Mouse (Mus musculus) limb, embryonic 11.5 days (tissue): ENCODE measurements around the gene Cyp2d22. TPM values are rescaled to one million over a fixed set of nuclear protein-coding genes. Genes with fewer than 3 reads are reported as not detected.

Experiments used
- ATAC-seq: fragments of 200-750 bp; cut with Nextera tagmentation; 2 replicates; pipeline ENCODE4 v1.8.0; 2017; ENCODE audit warnings: low read depth; ENCODE audit not compliant: insufficient number of reproducible peaks, low FRiP score, low TSS enrichment
- DNase-seq: peaks from one replicate; pipeline ENCODE4 v3.0.0-alpha.2; 2015; ENCODE audit warnings: low spot score
- H3K27ac ChIP-seq: fragments of 300-500 bp; sonication (generic); replicated peaks from 2 replicates; pipeline ENCODE4 v1.5.1; 2014; ENCODE audit warnings: low read depth, mild to moderate bottlenecking, low read length
- H3K27me3 ChIP-seq: fragments of 300-500 bp; sonication (generic); 2 replicates; pipeline ENCODE4 v1.6.1; 2014; ENCODE audit warnings: mild to moderate bottlenecking, low read length, mixed read lengths; ENCODE audit not compliant: control insufficient read depth, insufficient read depth
- H3K36me3 ChIP-seq: fragments of 300-500 bp; sonication (generic); 2 replicates; pipeline ENCODE4 v1.6.1; 2014; ENCODE audit warnings: mild to moderate bottlenecking, low read length, moderate library complexity, mixed read lengths; ENCODE audit not compliant: control insufficient read depth, insufficient read depth
- H3K4me1 ChIP-seq: fragments of 300-500 bp; sonication (generic); 2 replicates; pipeline ENCODE4 v1.6.1; 2014; ENCODE audit warnings: low read length, mixed read lengths; ENCODE audit not compliant: control insufficient read depth, insufficient read depth
- H3K4me2 ChIP-seq: fragments of 300-500 bp; sonication (generic); 2 replicates; pipeline ENCODE4 v1.6.1; 2014; ENCODE audit warnings: low read depth, mild to moderate bottlenecking, moderate library complexity; ENCODE audit not compliant: severe bottlenecking
- H3K4me3 ChIP-seq: fragments of 300-500 bp; sonication (generic); 2 replicates; pipeline ENCODE4 v1.5.1; 2014; ENCODE audit warnings: low read depth, low read length
- H3K9ac ChIP-seq: fragments of 300-500 bp; sonication (generic); 2 replicates; pipeline ENCODE4 v1.6.1; 2014; ENCODE audit warnings: mild to moderate bottlenecking, low read length
- H3K9me3 ChIP-seq: fragments of 300-500 bp; sonication (generic); 2 replicates; pipeline ENCODE4 v1.6.1; 2016; ENCODE audit warnings: low read length; ENCODE audit not compliant: control insufficient read depth
- WGBS: fragments of 180-500 bp; shearing (Covaris S2); extraction: QIAGEN DNeasy Blood & Tissue Kit; methylation state at CpG from one replicate; pipeline ENCODE4 v1.1.7; 2014; 5-methylcytosine and 5-hydroxymethylcytosine counted together
- polyA plus RNA-seq: library from polyadenylated mRNA; unstranded; fragments of >200 nt; fragmentation: Nextera tagmentation; extraction: Ambion mirVana; gene quantifications from 2 replicates; pipeline ENCODE4 v1.2.1, GENCODE M21; 2014

Gene Cyp2d22
- polyA plus RNA-seq = 1.6 and 1.7 TPM in 2 replicates

DNA sequence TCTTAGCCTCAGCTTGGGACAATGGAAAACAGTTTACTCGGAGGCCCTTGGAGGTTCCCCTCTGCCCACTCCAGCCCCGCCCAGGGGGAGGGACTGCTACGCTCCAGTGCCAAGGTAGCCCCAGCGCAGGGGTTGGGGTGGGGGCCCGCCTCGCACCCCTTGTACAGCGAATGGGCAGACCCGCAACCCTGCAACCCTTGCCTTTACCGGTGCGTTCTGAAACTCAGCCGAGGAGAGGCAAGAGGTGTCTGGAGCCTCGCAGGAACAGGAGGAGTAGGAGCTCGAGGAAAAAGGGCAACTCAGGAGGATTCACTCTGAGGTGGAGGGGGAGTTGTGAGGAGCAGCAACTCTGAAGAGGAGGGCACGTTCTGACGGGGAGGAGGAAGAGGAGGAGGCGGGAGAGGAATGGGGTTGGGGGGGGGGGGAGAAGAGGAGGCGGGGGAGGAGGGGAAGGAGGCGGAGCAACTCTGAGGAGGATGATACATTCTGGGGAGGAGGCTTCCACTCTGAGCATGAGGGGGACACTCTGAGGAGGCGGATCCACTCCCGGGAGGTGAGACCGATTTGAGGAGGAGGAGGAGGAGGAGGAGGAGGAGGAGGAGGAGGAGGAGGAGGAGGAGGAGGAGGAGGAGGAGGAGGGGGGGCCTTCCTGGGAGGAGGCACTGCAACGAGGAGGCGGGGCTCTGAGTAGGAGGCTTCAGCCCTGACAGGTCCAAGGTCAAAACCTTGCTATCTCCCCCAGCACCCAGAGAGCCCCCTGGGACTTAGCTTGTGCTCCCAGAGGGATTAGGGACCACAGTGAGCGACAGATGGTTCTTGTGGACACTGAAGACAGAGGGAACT lies at the start of gene Cyp2d22:
Gene Cyp2d22, minus strand, starts transcription at position 390 of the 843 bp plus-strand sequence.
- peak; percentile 62 for DNase-seq
- 0 out of 2 replicates have a peak, but pooled peaks cover 2% of the 10 kb centered on the region for H3K4me1 ChIP-seq
- peak within 1 kb of the TSS; percentile 53 for H3K9ac ChIP-seq
- no peaks in the 10 kb centered on the region for H3K36me3 ChIP-seq
- ATAC-seq = peak; percentile 77
- H3K4me2 ChIP-seq = peak within 1 kb of the TSS; percentile 66
- no peaks in the 10 kb centered on the region for H3K9me3 ChIP-seq
- no peak within 1 kb of the TSS for H3K27ac ChIP-seq
- H3K27me3 ChIP-seq = no peaks in the 10 kb centered on the region
- H3K4me3 ChIP-seq = peak within 1 kb of the TSS; percentile 35
- 2% methylated on average over 19 of the region's 24 CpGs for WGBS

DNA sequence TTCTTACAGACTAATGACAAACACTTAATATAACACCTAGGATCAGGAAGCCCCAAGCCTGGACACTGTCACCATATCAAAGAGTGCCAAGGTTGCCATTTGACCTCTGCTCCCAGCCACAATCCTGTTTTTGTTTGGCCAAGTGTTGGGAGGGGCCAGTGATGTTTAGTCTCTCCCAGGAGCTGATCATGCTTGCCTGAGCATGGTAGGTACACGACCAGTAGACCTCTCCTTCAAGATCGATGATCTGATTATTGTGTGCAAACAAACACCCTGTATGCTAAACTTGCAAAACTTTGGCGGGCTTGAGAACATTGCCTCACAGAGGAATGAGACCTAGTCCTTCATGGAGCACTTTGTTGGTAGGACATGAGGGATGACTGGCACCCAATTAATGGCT lies 43.4 kb upstream of the Cyp2d22 start:
- ATAC-seq (no peak), DNase-seq (no peak)
- Histone ChIP-seq H3K4me2 (no peak overlapping the region), H3K4me3 (no peak overlapping the region), H3K27me3 (no peaks in the 10 kb centered on the region), H3K9me3 (no peaks in the 10 kb centered on the region), H3K4me1 (no peaks in the 10 kb centered on the region), H3K36me3 (no peaks in the 10 kb centered on the region), H3K9ac (no peak overlapping the region), H3K27ac (no peak overlapping the region)
- 76% methylated on average over 3 of the region's 3 CpGs for WGBS

DNA sequence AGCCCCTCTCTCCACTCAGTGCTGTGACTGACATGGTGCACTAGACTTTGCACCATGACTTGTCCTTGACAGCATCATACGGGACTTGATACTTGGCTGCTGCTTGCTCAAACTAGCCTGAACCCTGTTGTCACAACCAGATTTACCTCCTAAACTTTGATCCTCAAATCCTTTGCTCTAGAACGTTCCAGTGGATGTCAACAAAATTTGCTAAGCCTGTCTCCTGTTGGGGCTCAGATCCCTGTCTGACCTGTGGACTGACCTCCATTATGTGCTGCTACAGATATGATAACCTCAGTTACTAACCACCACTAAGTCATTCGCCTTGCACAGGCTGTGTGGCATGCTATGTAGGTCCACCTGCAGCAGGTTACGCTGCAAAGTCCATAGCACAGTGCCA lies 42.9 kb upstream of the Cyp2d22 start:
- DNase-seq = no peak
- H3K4me2 ChIP-seq = no peak overlapping the region
- H3K9me3 ChIP-seq = no peaks in the 10 kb centered on the region
- WGBS = 84% methylated on average over 4 of the region's 4 CpGs
- no peaks in the 10 kb centered on the region for H3K27me3 ChIP-seq
- H3K36me3 ChIP-seq = no peaks in the 10 kb centered on the region
- H3K9ac ChIP-seq = no peak overlapping the region
- no peaks in the 10 kb centered on the region for H3K4me1 ChIP-seq
- H3K27ac ChIP-seq = no peak overlapping the region
- H3K4me3 ChIP-seq = no peak overlapping the region
- no peak for ATAC-seq

DNA sequence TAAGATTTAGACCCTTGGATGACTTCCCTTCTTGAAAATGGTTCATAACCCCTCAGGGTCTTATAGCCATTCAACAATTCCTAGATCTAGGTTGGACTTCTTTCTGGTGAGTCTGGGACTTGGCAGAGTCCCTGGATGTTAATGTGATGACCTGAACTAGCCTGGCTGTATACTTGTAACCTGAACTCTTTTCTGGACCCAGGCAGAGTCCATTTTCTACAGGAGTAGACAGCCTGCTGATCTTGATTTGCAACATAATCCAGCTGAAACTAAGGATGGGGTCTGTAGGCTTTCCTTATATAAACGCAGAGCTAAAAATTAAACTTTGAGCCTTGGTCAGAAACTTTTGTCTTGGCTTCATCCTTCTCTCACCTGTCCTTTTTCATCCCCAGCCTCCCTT lies 38.6 kb upstream of the Cyp2d22 start:
- no peaks in the 10 kb centered on the region for H3K36me3 ChIP-seq
- H3K4me3 ChIP-seq = no peak overlapping the region
- H3K4me2 ChIP-seq = no peak overlapping the region
- no peak for ATAC-seq
- no peak overlapping the region for H3K27ac ChIP-seq
- H3K27me3 ChIP-seq = no peaks in the 10 kb centered on the region
- no peak for DNase-seq
- H3K9ac ChIP-seq = no peak overlapping the region
- 76% methylated on average over 1 of the region's 1 CpGs for WGBS
- no peaks in the 10 kb centered on the region for H3K9me3 ChIP-seq
- H3K4me1 ChIP-seq = no peaks in the 10 kb centered on the region

DNA sequence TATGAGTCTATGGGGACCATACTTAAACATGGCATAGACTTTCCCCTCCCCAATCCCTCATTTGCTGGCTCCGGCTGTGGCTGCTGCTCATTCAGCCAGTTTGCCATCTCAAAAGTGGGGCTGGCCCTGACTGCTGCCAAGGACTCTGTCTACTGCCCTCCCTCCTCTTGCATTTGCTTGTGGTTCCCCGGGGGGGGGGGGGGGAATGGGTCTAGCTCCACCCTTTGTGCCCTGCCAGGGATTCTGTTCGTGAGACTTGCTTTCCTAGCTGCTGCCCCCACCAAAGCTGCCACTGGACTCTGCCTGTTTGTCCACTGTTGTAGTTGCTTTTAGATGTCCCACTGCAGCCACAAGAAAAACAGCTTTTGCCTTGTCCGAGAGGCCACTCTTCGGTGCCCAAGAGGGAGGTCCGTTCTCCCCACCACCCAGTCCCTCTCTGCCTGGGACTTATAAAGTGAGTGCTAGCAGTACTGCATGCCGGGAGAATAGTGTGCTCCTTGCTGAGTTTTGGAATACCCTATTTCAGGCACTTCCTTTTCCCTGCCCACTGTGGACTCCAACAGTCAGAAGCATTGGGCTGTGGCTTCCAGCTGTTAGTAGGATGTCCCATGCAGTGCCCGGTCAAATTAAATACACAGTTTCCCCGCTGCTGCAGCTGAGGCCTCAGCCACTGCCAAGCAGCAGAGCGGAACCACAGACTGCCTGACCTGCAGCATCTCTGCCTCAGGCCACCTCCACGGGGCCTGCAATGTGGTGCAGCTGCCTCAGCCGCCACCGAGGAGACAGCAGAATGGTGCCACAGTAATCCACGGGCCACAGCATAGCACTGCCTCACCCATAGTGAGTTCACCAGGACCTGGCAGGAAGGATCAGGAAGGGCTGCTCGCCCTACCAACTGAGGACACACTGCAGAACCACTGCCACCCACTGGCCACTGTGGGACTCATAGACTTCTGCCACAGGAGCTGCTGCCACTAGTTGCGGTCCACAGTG lies 37.0 kb upstream of the Cyp2d22 start:
- H3K27me3 ChIP-seq = no peaks in the 10 kb centered on the region
- 43% methylated on average over 15 of the region's 16 CpGs for WGBS
- no peaks in the 10 kb centered on the region for H3K4me1 ChIP-seq
- no peak overlapping the region for H3K9ac ChIP-seq
- H3K36me3 ChIP-seq = no peaks in the 10 kb centered on the region
- H3K9me3 ChIP-seq = no peaks in the 10 kb centered on the region
- H3K4me3 ChIP-seq = no peak overlapping the region
- peak; percentile 67 for DNase-seq
- H3K4me2 ChIP-seq = no peak overlapping the region
- H3K27ac ChIP-seq = no peak overlapping the region
- ATAC-seq = no peak

DNA sequence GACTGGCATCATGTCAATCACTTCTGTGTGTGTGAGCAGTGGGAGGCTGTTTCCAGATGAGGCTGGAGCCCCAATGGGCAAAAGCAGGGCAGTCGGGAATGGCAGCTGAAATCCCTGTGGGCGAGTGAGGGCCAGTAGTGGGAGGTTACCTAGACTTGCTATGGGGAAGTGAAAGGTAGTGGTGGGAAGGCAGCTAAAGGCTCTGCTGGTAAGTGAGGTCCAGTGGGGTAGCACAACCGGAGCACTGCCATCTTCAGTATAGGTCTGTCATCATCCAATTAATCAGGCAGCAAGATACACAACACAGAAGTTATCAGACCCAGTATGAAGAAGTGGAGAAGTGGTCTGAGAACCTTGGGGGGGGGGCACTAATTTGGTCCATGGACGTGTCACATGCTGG lies 27.5 kb upstream of the Cyp2d22 start:
- H3K27me3 ChIP-seq = no peaks in the 10 kb centered on the region
- H3K9me3 ChIP-seq = no peaks in the 10 kb centered on the region
- no peaks in the 10 kb centered on the region for H3K4me1 ChIP-seq
- no peak overlapping the region for H3K9ac ChIP-seq
- no peak overlapping the region for H3K4me3 ChIP-seq
- ATAC-seq (no peak), DNase-seq (no peak)
- no peaks in the 10 kb centered on the region for H3K36me3 ChIP-seq
- H3K4me2 ChIP-seq = no peak overlapping the region
- WGBS = 81% methylated on average over 4 of the region's 4 CpGs
- no peak overlapping the region for H3K27ac ChIP-seq

DNA sequence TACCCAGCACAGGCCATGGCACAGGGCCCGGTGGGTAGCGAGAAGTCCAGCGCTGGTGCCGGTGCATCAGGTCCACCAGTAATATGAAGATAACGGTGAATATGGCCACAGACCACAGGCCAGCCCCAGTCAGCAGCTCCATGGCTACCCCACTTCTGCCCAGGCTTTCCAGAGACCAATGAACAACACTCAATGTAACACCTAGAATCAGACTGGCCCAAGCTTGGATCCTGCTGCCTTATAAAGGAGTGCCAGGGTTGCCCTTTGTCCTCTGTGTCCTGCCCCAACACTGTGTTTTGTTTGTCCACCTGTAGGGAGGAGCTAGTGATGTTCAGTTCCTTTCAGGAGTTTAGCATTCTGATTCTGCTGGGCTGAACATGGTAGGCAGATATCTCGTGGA lies 26.9 kb upstream of the Cyp2d22 start, which contains the start of gene Cyp2d10:
Gene Cyp2d10, minus strand, starts transcription at position 215 of the 400 bp plus-strand sequence.
- WGBS = 93% methylated on average over 6 of the region's 6 CpGs
- no peak for ATAC-seq
- Histone ChIP-seq H3K27me3 (no peaks in the 10 kb centered on the region), H3K27ac (no peak within 1 kb of the TSS), H3K4me1 (no peaks in the 10 kb centered on the region), H3K4me3 (no peak within 1 kb of the TSS), H3K9me3 (no peaks in the 10 kb centered on the region), H3K36me3 (no peaks in the 10 kb centered on the region), H3K9ac (no peak within 1 kb of the TSS), H3K4me2 (no peak within 1 kb of the TSS)
- no peak for DNase-seq

DNA sequence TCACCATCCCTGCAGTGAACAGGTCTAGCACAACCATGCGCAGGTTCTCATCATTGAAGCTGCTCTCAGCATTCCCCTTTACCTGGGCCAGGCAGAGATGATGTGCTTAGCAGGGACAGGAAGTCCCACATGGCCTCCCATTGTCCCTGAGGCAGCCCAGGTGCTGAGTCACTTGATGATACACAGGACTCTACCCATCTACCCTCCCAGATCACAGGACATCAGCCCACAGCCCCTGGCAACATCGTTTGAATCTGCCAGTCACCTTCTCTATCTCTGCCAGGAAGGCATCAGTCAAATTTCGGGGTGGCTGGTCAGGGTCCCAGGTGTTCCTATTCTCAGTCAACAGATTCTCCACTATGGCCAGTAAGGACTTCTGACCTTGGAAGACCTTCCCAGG lies 24.1 kb upstream of the Cyp2d22 start:
- DNase-seq (no peak), ATAC-seq (no peak)
- Histone ChIP-seq H3K4me3 (no peak overlapping the region), H3K4me1 (no peaks in the 10 kb centered on the region), H3K27me3 (no peaks in the 10 kb centered on the region), H3K9ac (no peak overlapping the region), H3K27ac (no peak overlapping the region), H3K36me3 (no peaks in the 10 kb centered on the region), H3K9me3 (no peaks in the 10 kb centered on the region), H3K4me2 (no peak overlapping the region)
- 84% methylated on average over 3 of the region's 3 CpGs for WGBS
